Mouse (Mus musculus) E14TG2a.4 (cell line): ENCODE results near the gene Tnr.

Experiments
- H3K27me3 ChIP-seq: 2 replicates; pipeline ENCODE4 v1.6.1; 2014; ENCODE audit warnings: low read length, control low read depth; ENCODE audit not compliant: insufficient read depth
- H3K36me3 ChIP-seq: 2 replicates; pipeline ENCODE4 v1.6.1; 2014; ENCODE audit warnings: low read length, control low read depth; ENCODE audit not compliant: insufficient read depth
- H3K4me1 ChIP-seq: replicated peaks from 2 replicates; pipeline ENCODE4 v1.6.1; 2014; ENCODE audit warnings: low read depth, low read length, control low read depth
- H3K4me3 ChIP-seq: replicated peaks from 2 replicates; pipeline ENCODE4 v1.5.1; 2014; ENCODE audit warnings: mild to moderate bottlenecking, low read length
- H3K9me3 ChIP-seq: 2 replicates; pipeline ENCODE4 v1.6.1; 2014; ENCODE audit warnings: low read length, control low read depth
- CTCF ChIP-seq: conservative IDR thresholded peaks from 2 replicates; pipeline ENCODE4 v1.5.1; 2014; ENCODE audit warnings: low read length
- NANOG ChIP-seq: IDR thresholded peaks from 2 replicates; pipeline ENCODE4 v1.6.1; 2014; ENCODE audit warnings: borderline replicate concordance, low read length, mixed read lengths
- POU5F1 ChIP-seq: IDR thresholded peaks from 2 replicates; pipeline ENCODE4 v1.6.1; 2014; ENCODE audit warnings: low read length, borderline replicate concordance

Gene Tnr

GRCm38 (mm10) chr1:159920571-159920970 is 397.0 kb downstream of the Tnr start:
- H3K4me3 ChIP-seq, result no peak overlapping the region
- H3K4me1 ChIP-seq, result no peaks in the 10 kb centered on the region
- H3K27me3 ChIP-seq, result no peaks in the 10 kb centered on the region
- no peaks in the 10 kb centered on the region for H3K36me3 ChIP-seq
- TF ChIP-seq CTCF (no peak), NANOG (no peak), POU5F1 (no peak)
- no peaks in the 10 kb centered on the region for H3K9me3 ChIP-seq

- Histone ChIP-seq H3K4me3 (no peak overlapping the region), H3K27me3 (no peaks in the 10 kb centered on the region), H3K4me1 (no peaks in the 10 kb centered on the region), H3K36me3 (no peaks in the 10 kb centered on the region), H3K9me3 (no peaks in the 10 kb centered on the region; the same call in 1 of the 2 replicates)
- TF ChIP-seq CTCF (no peak), NANOG (no peak), POU5F1 (no peak)
Measured at GRCm38 (mm10) chr1:159923010-159923409, 399.4 kb downstream of the Tnr start.

GRCm38 (mm10) chr1:159924105-159924504 is 400.5 kb downstream of the Tnr start:
- Histone ChIP-seq H3K4me1 (no peaks in the 10 kb centered on the region), H3K9me3 (no peaks in the 10 kb centered on the region; the same call in 1 of the 2 replicates), H3K27me3 (no peaks in the 10 kb centered on the region), H3K4me3 (no peak overlapping the region), H3K36me3 (no peaks in the 10 kb centered on the region)
- no peak for TF ChIP-seq CTCF
- TF ChIP-seq NANOG, result no peak
- TF ChIP-seq POU5F1, result no peak

GRCm38 (mm10) chr1:159924684-159925083 is 401.1 kb downstream of the Tnr start:
- no peaks in the 10 kb centered on the region for H3K27me3 ChIP-seq
- H3K4me1 ChIP-seq, result no peaks in the 10 kb centered on the region
- no peak for TF ChIP-seq NANOG
- no peak for TF ChIP-seq POU5F1
- no peak for TF ChIP-seq CTCF
- no peaks in the 10 kb centered on the region for H3K36me3 ChIP-seq
- H3K9me3 ChIP-seq, result no peaks in the 10 kb centered on the region; the same call in 1 of the 2 replicates
- H3K4me3 ChIP-seq, result no peak overlapping the region

GRCm38 (mm10) chr1:159928681-159929335 is 405.2 kb downstream of the Tnr start:
- no peak overlapping the region for H3K4me3 ChIP-seq
- no peak for TF ChIP-seq POU5F1
- TF ChIP-seq CTCF, result no peak
- no peak for TF ChIP-seq NANOG
- H3K4me1 ChIP-seq, result no peaks in the 10 kb centered on the region
- no peaks in the 10 kb centered on the region for H3K27me3 ChIP-seq
- no peaks in the 10 kb centered on the region; the same call in 1 of the 2 replicates for H3K9me3 ChIP-seq
- H3K36me3 ChIP-seq, result no peaks in the 10 kb centered on the region

- H3K4me1 ChIP-seq, result no peaks in the 10 kb centered on the region
- H3K9me3 ChIP-seq, result no peaks in the 10 kb centered on the region; the same call in 1 of the 2 replicates
- H3K4me3 ChIP-seq, result no peak overlapping the region
- TF ChIP-seq CTCF, result no peak
- no peak for TF ChIP-seq POU5F1
- TF ChIP-seq NANOG, result no peak
- no peaks in the 10 kb centered on the region for H3K27me3 ChIP-seq
- no peaks in the 10 kb centered on the region for H3K36me3 ChIP-seq
Measured at GRCm38 (mm10) chr1:159932092-159932491, 408.5 kb downstream of the Tnr start.

GRCm38 (mm10) chr1:159932598-159932997 is 409.0 kb downstream of the Tnr start:
- no peaks in the 10 kb centered on the region for H3K9me3 ChIP-seq
- no peaks in the 10 kb centered on the region for H3K4me1 ChIP-seq
- no peaks in the 10 kb centered on the region for H3K27me3 ChIP-seq
- no peak overlapping the region for H3K4me3 ChIP-seq
- H3K36me3 ChIP-seq, result no peaks in the 10 kb centered on the region
- TF ChIP-seq NANOG (no peak), POU5F1 (no peak), CTCF (no peak)

GRCm38 (mm10) chr1:159938449-159938848 is 414.9 kb downstream of the Tnr start:
- H3K4me3 ChIP-seq, result no peak overlapping the region
- no peaks in the 10 kb centered on the region for H3K36me3 ChIP-seq
- peaks cover 9% of the 10 kb centered on the region for H3K9me3 ChIP-seq
- H3K4me1 ChIP-seq, result no peaks in the 10 kb centered on the region
- TF ChIP-seq CTCF, result no peak
- no peak for TF ChIP-seq NANOG
- no peak for TF ChIP-seq POU5F1
- no peaks in the 10 kb centered on the region for H3K27me3 ChIP-seq

- no peak for TF ChIP-seq POU5F1
- no peak for TF ChIP-seq NANOG
- no peak for TF ChIP-seq CTCF
- peaks cover 9% of the 10 kb centered on the region for H3K9me3 ChIP-seq
- no peak overlapping the region for H3K4me3 ChIP-seq
- H3K27me3 ChIP-seq, result no peaks in the 10 kb centered on the region
- H3K36me3 ChIP-seq, result no peaks in the 10 kb centered on the region
- H3K4me1 ChIP-seq, result no peaks in the 10 kb centered on the region
Measured at GRCm38 (mm10) chr1:159939335-159939734, 415.8 kb downstream of the Tnr start.
